Mouse (Mus musculus): Measurements from ENCODE around the gene Scrn2. TPM values are rescaled to one million over a fixed set of nuclear protein-coding genes. Genes with fewer than 3 reads are reported as not detected.

The Scrn2 gene
- total and polyA plus RNA-seq, 3 experiments, result 14.8 to 26.7 TPM; not detected in 1

- H3K36me3 ChIP-seq (ENCODE audit: control insufficient read depth in 1 of 2, insufficient read depth in 2 of 2, low read length in 2 of 2), result peaks cover 0 to 10% of the 10 kb centered on the region in 2 experiments; a peak in 2 of 4 replicates
- H3K4me1 ChIP-seq (ENCODE audit: control insufficient read depth in 1 of 2, insufficient read depth in 2 of 2, low read length in 2 of 2), result peaks cover 0 to 9% of the 10 kb centered on the region in 2 experiments; a peak in 2 of 4 replicates
- H3K27me3 ChIP-seq (ENCODE audit: control insufficient read depth in 1 of 2, insufficient read depth in 2 of 2, low read length in 2 of 2), result no peaks in the 10 kb centered on the region
- H3K79me2 ChIP-seq (ENCODE audit: control insufficient read depth, insufficient read depth, low read length, poor library complexity), result peaks cover 21% of the 10 kb centered on the region
- no peaks in the 10 kb centered on the region for H3K9me3 ChIP-seq (replicated peaks; ENCODE audit: insufficient read depth, low read length)
- peak within 1 kb of the TSS; percentile 76 to 78 for H3K4me3 ChIP-seq (ENCODE audit: control insufficient read depth in 1 of 2, insufficient read depth in 1 of 2, low read depth in 2 of 2, low read length in 2 of 2)
- peak; percentile 98 for DNase-seq (ENCODE audit: low read depth, low spot score)
- H3K9ac ChIP-seq (ENCODE audit: control insufficient read depth, low read depth, low read length, poor library complexity, severe bottlenecking), result peak within 1 kb of the TSS; percentile 75
- peak within 1 kb of the TSS; percentile 36 for H3K27ac ChIP-seq (ENCODE audit: control insufficient read depth, low read depth, low read length)
- TF ChIP-seq MXI1 (IDR thresholded peaks at IDR 0.05; ENCODE audit: low read depth, low read length) (peak; percentile 97), E2F4 (IDR thresholded peaks at IDR 0.05; ENCODE audit: borderline replicate concordance, low read depth, low read length) (no peak), CTCF (IDR thresholded peaks at IDR 0.05 in 2 of 3, conservative IDR thresholded peaks at IDR 0.05 in 1 of 3; ENCODE audit: control insufficient read depth in 1 of 3, insufficient read depth in 1 of 3, low read depth in 2 of 3, low read length in 3 of 3, poor library complexity in 1 of 3, severe bottlenecking in 1 of 3) (no peak), ZC3H11A (IDR thresholded peaks at IDR 0.05; ENCODE audit: low read depth, low read length) (no peak), GATA1 (IDR thresholded peaks at IDR 0.05; ENCODE audit: low read depth, low read length) (peak; percentile 54; the same call in 1 of the 2 replicates), CHD1 (IDR thresholded peaks at IDR 0.05; ENCODE audit: low read depth, low read length) (no peak), HCFC1 (IDR thresholded peaks at IDR 0.05; ENCODE audit: low read depth, low read length) (peak; percentile 96), MEF2A (IDR thresholded peaks at IDR 0.05; ENCODE audit: extremely low read depth, insufficient replicate concordance, low read depth, low read length, poor library complexity, severe bottlenecking) (no peak), USF1 (IDR thresholded peaks at IDR 0.05; ENCODE audit: low read depth, low read length) (no peak), NRF1 (IDR thresholded peaks at IDR 0.05; ENCODE audit: insufficient read depth, low read depth, low read length, poor library complexity, severe bottlenecking) (peak; percentile 96), TBP (IDR thresholded peaks at IDR 0.05; ENCODE audit: low read depth, low read length) (peak; percentile 88), MAFK (IDR thresholded peaks at IDR 0.05; ENCODE audit: borderline replicate concordance, low read depth, low read length) (no peak), MAZ (IDR thresholded peaks at IDR 0.05; ENCODE audit: low read depth, low read length) (peak; percentile 82), TAL1 (IDR thresholded peaks at IDR 0.05; ENCODE audit: low read length) (no peak), POLR2AphosphoS2 (IDR thresholded peaks at IDR 0.05; ENCODE audit: low read length) (peak; percentile 81; the same call in 1 of the 2 replicates), NELFE (IDR thresholded peaks at IDR 0.05; ENCODE audit: low read depth, low read length) (peak; percentile 96), KAT2A (conservative IDR thresholded peaks at IDR 0.05; ENCODE audit: low read depth, low read length) (peak; percentile 61; the same call in 1 of the 2 replicates), POLR2A (IDR thresholded peaks at IDR 0.05; ENCODE audit: control insufficient read depth in 1 of 2, insufficient read depth in 1 of 2, low read depth in 1 of 2, low read length in 2 of 2, poor library complexity in 1 of 2) (peak; percentile 98), CHD2 (IDR thresholded peaks at IDR 0.05; ENCODE audit: low read length) (no peak), USF2 (IDR thresholded peaks at IDR 0.05; ENCODE audit: borderline replicate concordance in 1 of 2, insufficient read depth in 1 of 2, low read depth in 1 of 2, low read length in 2 of 2) (no peak), SMC3 (IDR thresholded peaks at IDR 0.05; ENCODE audit: low read depth, low read length) (no peak), SIN3A (IDR thresholded peaks at IDR 0.05; ENCODE audit: low read length) (peak; percentile 100), GABPA (IDR thresholded peaks at IDR 0.05; ENCODE audit: low read depth, low read length) (no peak), RCOR1 (IDR thresholded peaks at IDR 0.05; ENCODE audit: low read depth, low read length) (no peak), MYC (IDR thresholded peaks at IDR 0.05; ENCODE audit: low read depth, low read length) (peak; percentile 84), ELF1 (IDR thresholded peaks at IDR 0.05; ENCODE audit: low read depth, low read length) (peak; percentile 98), EP300 (IDR thresholded peaks at IDR 0.05; ENCODE audit: low read depth in 1 of 2, low read length in 2 of 2) (no peak; a peak in 1 of 4 replicates), ZNF384 (IDR thresholded peaks at IDR 0.05; ENCODE audit: low read depth, low read length) (peak; percentile 98), UBTF (IDR thresholded peaks at IDR 0.05; ENCODE audit: borderline replicate concordance, insufficient read depth, low read depth, low read length) (no peak), POLR2AphosphoS5 (IDR thresholded peaks at IDR 0.05; ENCODE audit: borderline replicate concordance, low read depth, low read length) (no peak), BHLHE40 (IDR thresholded peaks at IDR 0.05; ENCODE audit: borderline replicate concordance, low read depth, low read length) (no peak), MYB (IDR thresholded peaks at IDR 0.05; ENCODE audit: low read depth, low read length) (no peak), MAX (IDR thresholded peaks at IDR 0.05; ENCODE audit: low read length) (no peak; the same call in 1 of the 2 replicates), ZKSCAN1 (IDR thresholded peaks at IDR 0.05; ENCODE audit: low read depth, low read length) (peak; percentile 82; the same call in 1 of the 2 replicates), ETS1 (IDR thresholded peaks at IDR 0.05; ENCODE audit: low read depth, low read length) (peak; percentile 78; the same call in 1 of the 2 replicates)
Measured at GRCm38 (mm10) chr11:97041022-97041899, 11.5 kb downstream of the Scrn2 start, which contains the start of the genes Lrrc46 and Mrpl10. Gene Lrrc46, minus strand, starts transcription at chr11:97041407. Gene Mrpl10, plus strand, starts transcription at chr11:97041560.

All from MEL (cell line).